Mouse (Mus musculus) stomach, postnatal 0 days (tissue): Measurements from ENCODE around the gene Axin1.

Experiments
- CTCF ChIP-seq: IDR thresholded peaks from 2 replicates; pipeline ENCODE4 v1.5.1; 2016; ENCODE audit warnings: antibody characterized with exemption, low read depth, mild to moderate bottlenecking, moderate library complexity
- EP300 ChIP-seq: optimal IDR thresholded peaks from 2 replicates; pipeline ENCODE3; 2016; ENCODE audit warnings: antibody characterized with exemption

DNA sequence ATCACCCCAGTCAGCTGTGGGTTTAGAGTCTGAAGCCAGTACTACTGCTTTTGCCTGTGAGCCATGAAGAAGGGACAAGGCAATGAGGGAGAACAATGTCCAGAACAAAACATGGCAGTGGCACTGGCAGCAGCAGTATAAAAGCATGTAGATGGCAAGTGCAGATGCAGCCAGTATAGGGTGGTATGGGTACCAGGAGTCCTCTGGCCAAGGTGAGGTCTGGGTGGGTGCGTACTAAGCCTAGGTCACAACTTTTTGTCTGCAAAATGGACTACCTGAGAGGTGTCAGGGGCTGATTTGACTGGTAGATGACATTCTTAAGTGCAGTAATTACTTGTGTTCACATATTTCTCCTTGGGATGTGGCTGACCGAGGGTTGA is 747 bp upstream of the Axin1 start:
- TF ChIP-seq CTCF (no peak), EP300 (no peak)
